8 mouse cellular contexts compared by ENCODE assay signal in genomic region chr13:56003724-56004393, GRCm38 (mm10).
DNase-seq lines count a peak whose midpoint lies in the region; ATAC-seq and TF ChIP-seq lines count a peak whose summit lies in the region.

No protein-coding gene starts in this region.

- DNase-seq in heart, adult 2 months = peak; percentile 35 to 49
- peak; percentile 93 for DNase-seq in adrenal gland, adult 2 months
- DNase-seq in embryonic facial prominence, embryonic 14.5 days (ENCODE audit: low spot score) = peak; percentile 85
- DNase-seq in ovary, postnatal 36 days (ENCODE audit: low spot score) = peak; percentile 23
- no peak for DNase-seq in thymus, postnatal 25 days

- no peaks in the 10 kb centered on the region for H3K79me2 ChIP-seq in heart, adult 2 months (replicated peaks; ENCODE audit: control insufficient read depth, insufficient read depth, low read length)

- H3K9me3 ChIP-seq in heart, embryonic 11.5 days (replicated peaks; ENCODE audit: control insufficient read depth, low read length) = no peaks in the 10 kb centered on the region
- no peaks in the 10 kb centered on the region for H3K9me3 ChIP-seq in embryonic facial prominence, embryonic 14.5 days (ENCODE audit: control insufficient read depth, low read length)
- no peaks in the 10 kb centered on the region for H3K9me3 ChIP-seq in intestine, embryonic 16.5 days (ENCODE audit: control insufficient read depth, low read length)
- no peaks in the 10 kb centered on the region for H3K9me3 ChIP-seq in limb, embryonic 12.5 days

- H3K36me3 ChIP-seq in heart, adult 2 months (ENCODE audit: control insufficient read depth, insufficient read depth, low read length) = no peaks in the 10 kb centered on the region
- no peaks in the 10 kb centered on the region for H3K36me3 ChIP-seq in heart, embryonic 11.5 days (ENCODE audit: control insufficient read depth, insufficient read depth, low read length)
- no peaks in the 10 kb centered on the region for H3K36me3 ChIP-seq in embryonic facial prominence, embryonic 14.5 days (ENCODE audit: control insufficient read depth, insufficient read depth, low read length)
- H3K36me3 ChIP-seq in intestine, embryonic 16.5 days (ENCODE audit: control insufficient read depth, insufficient read depth, low read length) = no peaks in the 10 kb centered on the region
- no peaks in the 10 kb centered on the region for H3K36me3 ChIP-seq in limb, embryonic 12.5 days

- no peak for ATAC-seq in heart, embryonic 11.5 days (replicated peaks; ENCODE audit: insufficient number of reproducible peaks, low FRiP score, low TSS enrichment)
- ATAC-seq in embryonic facial prominence, embryonic 14.5 days (ENCODE audit: low read depth) = peak; percentile 87
- peak; percentile 85 for ATAC-seq in intestine, embryonic 16.5 days
- peak; percentile 66; the same call in 1 of the 2 replicates for ATAC-seq in limb, embryonic 12.5 days (ENCODE audit: insufficient number of reproducible peaks, insufficient read depth, low FRiP score, low TSS enrichment, low read depth)

- no peak overlapping the region for H3K4me2 ChIP-seq in heart, embryonic 11.5 days
- no peak overlapping the region for H3K4me2 ChIP-seq in embryonic facial prominence, embryonic 14.5 days (ENCODE audit: low read depth, low read length)
- no peak overlapping the region for H3K4me2 ChIP-seq in intestine, embryonic 16.5 days (ENCODE audit: low read depth, low read length)
- H3K4me2 ChIP-seq in limb, embryonic 12.5 days = no peak overlapping the region

- H3K27ac ChIP-seq in heart, adult 2 months = no peak overlapping the region
- H3K27ac ChIP-seq in heart, embryonic 11.5 days (ENCODE audit: low read depth, low read length) = no peak overlapping the region
- H3K27ac ChIP-seq in embryonic facial prominence, embryonic 14.5 days (replicated peaks; ENCODE audit: low read depth, low read length) = peak overlapping the region; percentile 10; the same call in 1 of the 2 replicates
- no peak overlapping the region for H3K27ac ChIP-seq in intestine, embryonic 16.5 days (ENCODE audit: low read length)
- peak overlapping the region; percentile 51; the same call in 1 of the 2 replicates for H3K27ac ChIP-seq in limb, embryonic 12.5 days

- no peak overlapping the region for H3K4me3 ChIP-seq in heart, adult 2 months
- no peak overlapping the region for H3K4me3 ChIP-seq in heart, embryonic 11.5 days (ENCODE audit: low read depth, low read length)
- no peak overlapping the region for H3K4me3 ChIP-seq in embryonic facial prominence, embryonic 14.5 days (ENCODE audit: low read depth, low read length)
- no peak overlapping the region for H3K4me3 ChIP-seq in intestine, embryonic 16.5 days (ENCODE audit: low read length)
- H3K4me3 ChIP-seq in limb, embryonic 12.5 days (replicated peaks) = no peak overlapping the region

- H3K4me1 ChIP-seq in heart, adult 2 months (ENCODE audit: control insufficient read depth, insufficient read depth, low read length) = no peaks in the 10 kb centered on the region
- H3K4me1 ChIP-seq in heart, embryonic 11.5 days (ENCODE audit: control insufficient read depth, insufficient read depth, low read length) = no peaks in the 10 kb centered on the region
- H3K4me1 ChIP-seq in embryonic facial prominence, embryonic 14.5 days (ENCODE audit: control insufficient read depth, insufficient read depth, low read length) = no peaks in the 10 kb centered on the region
- H3K4me1 ChIP-seq in intestine, embryonic 16.5 days (ENCODE audit: control insufficient read depth, insufficient read depth, low read length) = peaks cover 4% of the 10 kb centered on the region; the same call in 1 of the 2 replicates
- H3K4me1 ChIP-seq in limb, embryonic 12.5 days (replicated peaks) = peaks cover 20% of the 10 kb centered on the region

- TF ChIP-seq CTCF in heart, adult 2 months (IDR thresholded peaks at IDR 0.05) = no peak

- 0 out of 2 replicates have a peak, but pooled peaks have one; percentile 15 for TF ChIP-seq EP300 in heart, adult 2 months (IDR thresholded peaks at IDR 0.05; ENCODE audit: insufficient read depth, low read depth, low read length)

- intact Hi-C loops in heart, adult 2 months (cut with DNase I) = no loop called here

- TF ChIP-seq POLR2A in heart, adult 2 months (IDR thresholded peaks at IDR 0.05; ENCODE audit: insufficient read depth, low read depth, low read length) = no peak

- no peak overlapping the region for H3K9ac ChIP-seq in heart, adult 2 months (ENCODE audit: low read depth, low read length)
- H3K9ac ChIP-seq in heart, embryonic 11.5 days (ENCODE audit: low read depth, low read length) = no peak overlapping the region
- H3K9ac ChIP-seq in embryonic facial prominence, embryonic 14.5 days (ENCODE audit: low read depth, low read length) = no peak overlapping the region
- no peak overlapping the region for H3K9ac ChIP-seq in intestine, embryonic 16.5 days (ENCODE audit: low read depth, low read length)
- H3K9ac ChIP-seq in limb, embryonic 12.5 days (replicated peaks) = no peak overlapping the region

- H3K27me3 ChIP-seq in heart, adult 2 months (ENCODE audit: control insufficient read depth, insufficient read depth, low read length) = no peaks in the 10 kb centered on the region
- no peaks in the 10 kb centered on the region for H3K27me3 ChIP-seq in heart, embryonic 11.5 days (ENCODE audit: control insufficient read depth, insufficient read depth, low read length)
- H3K27me3 ChIP-seq in embryonic facial prominence, embryonic 14.5 days (replicated peaks; ENCODE audit: control insufficient read depth, insufficient read depth, low read length) = no peaks in the 10 kb centered on the region
- 0 out of 2 replicates have a peak, but pooled peaks cover 9% of the 10 kb centered on the region for H3K27me3 ChIP-seq in intestine, embryonic 16.5 days (replicated peaks; ENCODE audit: control insufficient read depth, insufficient read depth, low read length)
- H3K27me3 ChIP-seq in limb, embryonic 12.5 days = no peaks in the 10 kb centered on the region

- WGBS in heart, adult 2 months = 62% methylated on average over 18 of the region's 18 CpGs
- WGBS in heart, embryonic 11.5 days (ENCODE audit: insufficient replicate concordance) = 60% methylated on average over 18 of the region's 18 CpGs
- 52% methylated on average over 18 of the region's 18 CpGs for WGBS in embryonic facial prominence, embryonic 14.5 days
- WGBS in intestine, embryonic 16.5 days = 43% methylated on average over 18 of the region's 18 CpGs
- 48% methylated on average over 18 of the region's 18 CpGs for WGBS in limb, embryonic 12.5 days

Comparison
In these comparisons a context has a peak if more than half of its experiments do, and no peak if none do; other contexts are left out.
1. H3K27ac ChIP-seq: peak in embryonic facial prominence, embryonic 14.5 days (single experiment) and limb, embryonic 12.5 days (single experiment); none in heart, adult 2 months (single experiment), heart, embryonic 11.5 days (single experiment) and intestine, embryonic 16.5 days (single experiment).